Mouse (Mus musculus) liver, adult 2 months (tissue): ENCODE measurements around the gene Opa1. TPM values are rescaled to one million over a fixed set of nuclear protein-coding genes. Genes with fewer than 3 reads are reported as not detected.
A peak's percentile ranks its signal among the peaks of the same experiment; 100 is the strongest.

Source experiments
- DNase-seq: peaks from one replicate; pipeline ENCODE4 v3.0.0-alpha.2; 2011; ENCODE audit warnings: low read depth, low spot score; ENCODE audit errors: extremely low read depth
- H3K27ac ChIP-seq: fragments of 200-500 bp; replicated peaks from 2 replicates; pipeline ENCODE4 v1.5.1; 2012; ENCODE audit warnings: low read depth, mild to moderate bottlenecking, control low read depth, inconsistent platforms, low read length; ENCODE audit not compliant: insufficient read depth
- H3K27me3 ChIP-seq: fragments of 200-500 bp; 2 replicates; pipeline ENCODE4 v1.6.1; 2012; ENCODE audit warnings: mild to moderate bottlenecking, moderate library complexity, low read length, inconsistent platforms; ENCODE audit not compliant: control insufficient read depth, insufficient read depth
- H3K36me3 ChIP-seq: fragments of 200-500 bp; 2 replicates; pipeline ENCODE4 v1.6.1; 2012; ENCODE audit warnings: low read length, inconsistent platforms; ENCODE audit not compliant: control insufficient read depth, insufficient read depth
- H3K4me1 ChIP-seq: fragments of 200-500 bp; 2 replicates; pipeline ENCODE4 v1.6.1; 2011; ENCODE audit warnings: low read length; ENCODE audit not compliant: control insufficient read depth, insufficient read depth
- H3K4me3 ChIP-seq: fragments of 200-500 bp; 2 replicates; pipeline ENCODE4 v1.5.1; 2011; ENCODE audit warnings: low read depth, mild to moderate bottlenecking, control low read depth, low read length, moderate library complexity; ENCODE audit not compliant: insufficient read depth
- H3K79me2 ChIP-seq: fragments of 200-500 bp; 2 replicates; pipeline ENCODE4 v1.6.1; 2012; ENCODE audit warnings: inconsistent platforms, mild to moderate bottlenecking, low read length, moderate library complexity; ENCODE audit not compliant: control insufficient read depth, insufficient read depth
- H3K9ac ChIP-seq: fragments of 200-500 bp; 2 replicates; pipeline ENCODE4 v1.6.1; 2012; ENCODE audit warnings: low read depth, mild to moderate bottlenecking, control low read depth, inconsistent platforms, low read length
- CTCF ChIP-seq: fragments of 200-500 bp; IDR thresholded peaks from 2 replicates; pipeline ENCODE4 v1.5.1; 2011; ENCODE audit warnings: low read depth, low read length, control low read depth
- POLR2A ChIP-seq: fragments of 200-500 bp; IDR thresholded peaks from 2 replicates; pipeline ENCODE4 v1.6.1; 2011; ENCODE audit warnings: low read length, control low read depth; ENCODE audit not compliant: insufficient read depth; ENCODE audit errors: extremely low read depth
- WGBS: fragments of 180-500 bp; shearing (Covaris S2); methylation state at CpG from one replicate; pipeline ENCODE4 v1.1.7; 2018; 5-methylcytosine and 5-hydroxymethylcytosine counted together
- polyA plus RNA-seq: library from polyadenylated mRNA; depleted of rRNA; stranded (reverse); fragments of >200 nt; gene quantifications from 2 replicates; pipeline ENCODE4 v1.2.3, GENCODE M21; 2012
- total RNA-seq: library from RNA; depleted of rRNA; stranded (reverse); fragments of >200 nt; gene quantifications from 2 replicates; pipeline ENCODE4 v1.2.3, GENCODE M21; 2014

Gene Opa1
- total and polyA plus RNA-seq, 2 experiments: 12.2 to 48.9 TPM

DNA sequence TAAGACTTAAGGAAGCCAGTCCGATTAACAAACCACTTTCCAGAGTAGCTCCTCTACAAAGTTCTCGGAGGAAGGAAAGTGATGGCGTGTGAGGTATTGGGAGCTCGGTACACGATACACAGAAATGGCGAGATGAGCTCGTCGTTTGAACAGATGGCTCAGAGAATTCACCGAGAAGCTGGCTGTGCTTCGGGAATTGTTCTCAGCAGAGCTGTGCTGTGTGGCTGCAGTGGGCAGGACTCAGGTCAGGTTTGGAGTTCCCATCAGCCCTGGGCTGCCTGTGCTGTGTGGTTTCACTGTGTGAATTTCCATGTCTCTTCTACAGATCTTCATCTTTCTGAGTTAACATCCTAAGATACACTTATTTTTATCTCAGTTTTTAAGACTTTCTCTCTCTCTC is 77.8 kb downstream of the Opa1 start:
- peaks cover 3% of the 10 kb centered on the region; the same call in 1 of the 2 replicates for H3K4me1 ChIP-seq
- no peak for DNase-seq
- TF ChIP-seq POLR2A (no peak), CTCF (no peak)
- 77% methylated on average over 10 of the region's 10 CpGs for WGBS
- peaks cover under 1% of the 10 kb centered on the region; the same call in 1 of the 2 replicates for H3K36me3 ChIP-seq
- H3K9ac ChIP-seq: no peak overlapping the region
- H3K4me3 ChIP-seq: no peak overlapping the region
- no peaks in the 10 kb centered on the region for H3K79me2 ChIP-seq
- H3K27ac ChIP-seq: no peak overlapping the region
- no peaks in the 10 kb centered on the region for H3K27me3 ChIP-seq

DNA sequence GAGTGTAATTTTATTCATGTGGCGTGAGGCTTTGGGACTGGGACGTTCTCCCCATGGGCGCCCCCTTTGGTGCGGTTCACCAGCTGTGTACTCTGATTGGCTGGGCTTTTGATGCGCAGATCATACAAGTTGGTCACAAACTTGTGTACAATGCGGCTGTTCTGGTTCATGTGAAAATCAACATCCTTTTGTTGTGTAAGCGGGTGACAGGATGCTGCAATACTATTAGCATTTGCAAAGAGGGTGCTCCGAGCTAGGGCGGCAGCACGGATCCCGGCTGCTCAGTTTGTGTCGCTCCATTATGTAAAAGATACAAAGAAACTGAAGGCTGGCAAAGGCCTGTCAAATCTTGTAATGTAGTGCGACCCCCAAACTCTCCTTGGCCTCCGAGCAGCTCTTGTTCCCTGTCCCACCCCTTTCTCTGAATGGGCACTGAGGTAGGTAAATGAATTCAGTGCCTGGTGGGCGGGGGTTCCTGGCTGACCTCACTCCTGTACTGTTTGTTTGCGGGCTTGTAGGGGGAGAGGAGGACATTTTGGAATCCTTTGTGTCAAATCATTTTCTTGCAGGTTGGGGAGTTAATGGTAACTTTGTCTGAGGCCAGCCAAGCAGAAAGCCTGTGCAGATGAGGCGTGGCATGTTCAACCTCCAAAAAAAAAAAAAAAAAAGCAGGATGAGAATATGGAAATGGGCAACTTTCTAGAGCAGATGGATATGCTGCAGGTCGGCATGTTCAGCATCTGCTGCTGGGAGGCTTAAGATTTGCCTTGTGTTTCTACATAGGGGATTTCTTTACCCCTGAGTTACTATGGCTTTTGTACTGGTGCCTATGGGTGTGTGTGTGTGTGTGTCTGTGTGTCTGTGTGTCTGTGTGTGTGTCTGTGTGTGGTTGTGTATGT is 78.8 kb downstream of the Opa1 start:
- Histone ChIP-seq H3K79me2 (no peaks in the 10 kb centered on the region), H3K27ac (no peak overlapping the region), H3K9ac (no peak overlapping the region), H3K36me3 (no peaks in the 10 kb centered on the region), H3K4me1 (peaks cover 3% of the 10 kb centered on the region; the same call in 1 of the 2 replicates), H3K4me3 (no peak overlapping the region), H3K27me3 (no peaks in the 10 kb centered on the region; the same call in 1 of the 2 replicates)
- peak; percentile 10 for DNase-seq
- 22% methylated on average over 18 of the region's 18 CpGs for WGBS
- TF ChIP-seq POLR2A: no peak
- no peak for TF ChIP-seq CTCF

DNA sequence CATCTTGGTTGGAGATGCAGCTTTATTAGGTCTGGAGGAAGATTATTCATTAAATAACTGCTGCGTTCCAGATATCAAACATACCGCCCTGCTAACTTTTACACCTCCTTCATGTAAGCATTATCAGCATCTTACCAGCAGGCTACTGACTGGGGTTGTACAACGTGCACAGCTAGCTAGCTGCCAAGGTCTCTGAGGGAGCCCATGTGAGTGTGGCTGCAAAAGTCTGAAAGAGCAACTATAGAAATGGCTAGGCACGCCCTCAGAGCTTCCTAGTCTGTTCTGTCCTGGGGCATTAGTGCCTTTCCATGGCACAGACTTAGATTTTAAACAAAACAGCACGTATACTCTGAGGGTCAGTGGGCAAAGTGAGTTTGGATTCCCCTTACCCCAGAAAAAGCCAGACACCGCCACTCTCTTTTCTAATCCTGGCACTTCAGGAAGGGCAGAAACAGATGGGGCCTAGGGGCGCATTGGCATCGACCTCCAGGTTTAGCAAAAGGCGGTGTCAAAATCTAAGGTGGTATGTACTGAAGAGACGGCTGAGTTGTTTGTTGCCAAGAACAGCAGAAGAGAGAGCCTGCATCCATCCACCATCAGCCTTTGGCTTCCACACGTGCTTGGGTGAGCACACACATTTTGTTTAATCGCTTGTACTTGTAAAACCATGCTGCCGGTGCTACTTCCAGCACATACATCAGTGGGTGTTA is 80.1 kb downstream of the Opa1 start:
- Histone ChIP-seq H3K27me3 (no peaks in the 10 kb centered on the region; the same call in 1 of the 2 replicates), H3K4me1 (peaks cover 3% of the 10 kb centered on the region; the same call in 1 of the 2 replicates), H3K9ac (no peak overlapping the region), H3K36me3 (no peaks in the 10 kb centered on the region), H3K79me2 (no peaks in the 10 kb centered on the region), H3K4me3 (no peak overlapping the region), H3K27ac (no peak overlapping the region)
- DNase-seq: no peak
- TF ChIP-seq POLR2A: no peak
- TF ChIP-seq CTCF: no peak
- 93% methylated on average over 13 of the region's 13 CpGs for WGBS

DNA sequence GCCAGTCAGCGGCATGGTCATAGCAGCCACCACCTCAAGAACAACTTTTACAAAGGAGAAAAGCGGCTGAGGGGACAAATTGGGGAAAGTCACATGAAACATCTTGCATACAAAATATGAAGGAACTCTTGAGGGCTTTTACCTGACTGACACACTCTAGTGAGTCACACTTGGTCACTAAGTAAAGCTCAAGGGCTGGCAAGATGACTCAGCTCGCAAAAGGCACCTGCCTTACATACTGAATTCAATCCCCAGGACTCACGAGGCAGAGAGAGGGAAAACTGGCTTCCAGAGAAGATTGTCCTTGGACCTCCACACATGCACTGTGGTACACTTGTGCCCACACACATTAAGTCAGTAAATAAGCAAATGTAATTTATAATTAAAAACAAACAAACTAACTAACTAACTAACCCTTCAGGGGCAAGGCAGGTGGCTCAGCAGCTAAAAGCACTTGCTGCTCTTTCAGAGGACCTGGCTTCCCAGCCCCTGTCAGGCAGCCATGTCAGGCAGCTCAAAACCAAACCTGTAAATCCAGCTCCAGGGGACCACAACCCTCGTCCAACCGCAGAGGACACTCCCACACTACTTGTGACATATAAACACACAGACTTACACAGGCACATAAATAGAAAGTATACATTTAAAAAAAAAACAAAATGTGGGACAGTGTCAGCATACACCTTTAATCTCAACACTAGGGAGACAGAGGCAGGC is 84.1 kb downstream of the Opa1 start:
- no peaks in the 10 kb centered on the region for H3K36me3 ChIP-seq
- H3K4me1 ChIP-seq: no peaks in the 10 kb centered on the region
- H3K27ac ChIP-seq: no peak overlapping the region
- no peaks in the 10 kb centered on the region; the same call in 1 of the 2 replicates for H3K27me3 ChIP-seq
- H3K9ac ChIP-seq: no peak overlapping the region
- 84% methylated on average over 6 of the region's 6 CpGs for WGBS
- TF ChIP-seq CTCF (no peak), POLR2A (no peak)
- H3K79me2 ChIP-seq: no peaks in the 10 kb centered on the region
- no peak overlapping the region for H3K4me3 ChIP-seq
- no peak for DNase-seq

- no peak overlapping the region for H3K27ac ChIP-seq
- no peaks in the 10 kb centered on the region; the same call in 1 of the 2 replicates for H3K27me3 ChIP-seq
- no peak overlapping the region for H3K4me3 ChIP-seq
- no peaks in the 10 kb centered on the region for H3K79me2 ChIP-seq
- 64% methylated on average over 4 of the region's 4 CpGs for WGBS
- no peak for DNase-seq
- no peak overlapping the region for H3K9ac ChIP-seq
- TF ChIP-seq CTCF: no peak
- no peak for TF ChIP-seq POLR2A
- H3K36me3 ChIP-seq: no peaks in the 10 kb centered on the region
- H3K4me1 ChIP-seq: no peaks in the 10 kb centered on the region
Measured at GRCm38 (mm10) chr16:29664392-29664791, 85.3 kb downstream of the Opa1 start.
